Mouse (Mus musculus): Measurements from ENCODE around the gene Glra1. TPM values are rescaled to one million over a fixed set of nuclear protein-coding genes. Genes with fewer than 3 reads are reported as not detected.

The Glra1 gene
- polyA plus RNA-seq, 1 experiment from 2014 or later, result not detected

Small RNA genes lying within 50 kb of the gene (microRNA-seq; reads per million reads assigned to microRNA genes)
- not detected for gene Mir7652 (ENCODE audit: borderline number of aligned reads)

Other genes starting within 250 kb of the Glra1 start
- 297 TPM in 2 replicates for gene Sparc, start 185.0 kb downstream of the Glra1 start, polyA plus RNA-seq (2015; fragmentation: Nextera tagmentation; extraction: Ambion mirVana)
- gene Atox1, start 147.0 kb downstream of the Glra1 start, polyA plus RNA-seq (2015; fragmentation: Nextera tagmentation; extraction: Ambion mirVana), result 449 and 452 TPM in 2 replicates
- 149 and 159 TPM in 2 replicates for gene G3bp1, start 138.5 kb downstream of the Glra1 start, polyA plus RNA-seq (2015; fragmentation: Nextera tagmentation; extraction: Ambion mirVana)

All from thymus, postnatal 0 days (tissue).